Mouse (Mus musculus): Measurements from ENCODE around the gene Rufy1. TPM values are rescaled to one million over a fixed set of nuclear protein-coding genes. Genes with fewer than 3 reads are reported as not detected.

The Rufy1 gene
- polyA plus RNA-seq, 1 experiment from 2014 or later: 21.1 TPM

- 0 out of 2 replicates have a peak, but pooled peaks cover under 1% of the 10 kb centered on the region for H3K27me3 ChIP-seq (ENCODE audit: low read depth, poor library complexity, severe bottlenecking)
- DNase-seq (ENCODE audit: low spot score): no peak
- 80% methylated on average over 2 of the region's 2 CpGs for WGBS
- H3K36me3 ChIP-seq: no peaks in the 10 kb centered on the region
- H3K9me3 ChIP-seq (replicated peaks): no peaks in the 10 kb centered on the region
- H3K4me3 ChIP-seq: no peak overlapping the region
- H3K27ac ChIP-seq (replicated peaks): no peak overlapping the region
- H3K4me1 ChIP-seq: no peaks in the 10 kb centered on the region
Measured at GRCm38 (mm10) chr11:50352177-50352576, 78.7 kb downstream of the Rufy1 start.

DNA sequence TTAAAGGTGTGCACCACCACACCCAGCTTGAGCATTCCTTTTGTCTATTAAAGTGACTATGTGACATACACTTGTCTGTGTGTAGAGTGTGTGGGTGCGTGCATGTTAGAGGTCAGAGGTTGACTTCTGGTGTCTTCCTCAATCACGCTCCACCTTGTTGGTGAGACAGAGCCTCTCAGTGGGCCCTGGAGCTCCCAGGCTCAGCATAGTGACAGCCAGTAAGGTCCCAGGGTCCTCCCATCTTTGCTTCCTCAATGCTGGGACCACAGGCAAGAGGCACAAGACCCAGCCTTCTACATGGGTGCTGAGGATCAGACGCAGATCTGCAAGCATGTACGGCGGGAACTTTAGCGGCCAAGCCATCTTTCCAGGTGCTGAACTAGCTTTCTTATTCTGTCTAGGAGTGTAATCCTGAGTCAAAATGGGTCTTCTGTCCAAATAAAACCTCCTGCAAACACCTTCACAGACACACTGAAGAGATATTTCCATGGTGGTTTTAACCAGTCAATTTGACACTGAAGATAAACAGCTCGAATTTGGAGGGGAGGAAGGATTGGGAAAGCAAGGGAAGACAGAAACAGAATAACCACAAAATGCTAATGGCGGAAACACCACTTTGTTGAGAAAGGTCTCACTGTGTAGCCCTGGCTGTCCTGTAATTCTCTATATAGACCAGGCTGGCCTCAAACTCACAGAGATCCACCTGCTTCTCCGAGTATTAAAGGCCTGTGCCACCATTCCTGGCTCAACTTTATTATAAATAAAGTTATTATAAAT is 84.5 kb downstream of the Rufy1 start:
- no peaks in the 10 kb centered on the region for H3K36me3 ChIP-seq
- H3K4me3 ChIP-seq: no peak overlapping the region
- H3K9me3 ChIP-seq (replicated peaks): no peaks in the 10 kb centered on the region
- 94% methylated on average over 9 of the region's 9 CpGs for WGBS
- no peaks in the 10 kb centered on the region for H3K4me1 ChIP-seq
- DNase-seq (ENCODE audit: low spot score): no peak
- no peak overlapping the region for H3K27ac ChIP-seq (replicated peaks)
- H3K27me3 ChIP-seq (ENCODE audit: low read depth, poor library complexity, severe bottlenecking): no peaks in the 10 kb centered on the region

DNA sequence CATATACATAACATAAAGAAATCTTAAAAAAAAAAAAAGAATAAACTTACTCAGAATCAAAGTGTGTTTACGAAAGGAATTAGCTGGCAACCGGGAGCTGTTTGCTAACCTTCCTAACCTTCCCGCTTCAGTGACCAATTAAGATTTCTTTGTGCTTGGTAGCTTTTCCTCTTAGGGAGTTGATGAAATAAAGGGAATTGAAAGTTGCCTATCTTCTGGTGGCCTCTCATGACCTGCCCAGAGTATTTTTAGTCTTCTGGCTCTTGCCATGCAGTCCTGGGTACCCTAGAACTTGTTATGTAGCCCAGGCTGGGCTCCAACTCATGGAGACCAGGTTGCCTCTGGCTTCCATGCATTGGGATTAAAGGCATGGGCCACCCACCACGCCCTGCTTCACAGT is 85.4 kb downstream of the Rufy1 start:
- 68% methylated on average over 4 of the region's 4 CpGs for WGBS
- H3K27me3 ChIP-seq (ENCODE audit: low read depth, poor library complexity, severe bottlenecking): no peaks in the 10 kb centered on the region
- H3K36me3 ChIP-seq: no peaks in the 10 kb centered on the region

More for the DNA sequence above, 85.4 kb downstream of the Rufy1 start:
- DNase-seq (ENCODE audit: low spot score): no peak
- no peaks in the 10 kb centered on the region for H3K4me1 ChIP-seq
- H3K9me3 ChIP-seq (replicated peaks): no peaks in the 10 kb centered on the region
- H3K27ac ChIP-seq (replicated peaks): no peak overlapping the region
- H3K4me3 ChIP-seq: no peak overlapping the region

MicroRNAs encoded within 50 kb of the gene (microRNA counts, 519-probe panel; counts per million panel counts)
- 5,871 counts per million, percentile 45 among the panel's probes with 10 or more counts for microRNA mmu-miR-804

Small RNA genes within 50 kb of the gene (microRNA-seq; reads per million reads assigned to microRNA genes)
- not detected for gene Mir804

Other genes with a start within 250 kb of the Rufy1 start
- 136 and 165 TPM in 2 replicates for gene Sqstm1, start 220.3 kb downstream of the Rufy1 start, polyA plus RNA-seq (2016; fragmentation: Nextera tagmentation; extraction: Ambion mirVana)
- gene Mgat4b, start 220.2 kb downstream of the Rufy1 start, polyA plus RNA-seq (2016; fragmentation: Nextera tagmentation; extraction: Ambion mirVana): 12.1 and 18.1 TPM in 2 replicates
- gene Ltc4s, start 192.5 kb downstream of the Rufy1 start, polyA plus RNA-seq (2016; fragmentation: Nextera tagmentation; extraction: Ambion mirVana): 0.75 and 1.2 TPM in 2 replicates
- 5.4 and 5.6 TPM in 2 replicates for gene Maml1, start 138.8 kb downstream of the Rufy1 start, polyA plus RNA-seq (2016; fragmentation: Nextera tagmentation; extraction: Ambion mirVana)
- gene Canx, start 105.5 kb downstream of the Rufy1 start, polyA plus RNA-seq (2016; fragmentation: Nextera tagmentation; extraction: Ambion mirVana): 324 and 343 TPM in 2 replicates
- gene Cby3, start 76.7 kb downstream of the Rufy1 start, polyA plus RNA-seq (2016; fragmentation: Nextera tagmentation; extraction: Ambion mirVana): 0.20 and 0.35 TPM in 2 replicates
- 612 and 627 TPM in 2 replicates for gene Hnrnph1, start 54.1 kb downstream of the Rufy1 start, polyA plus RNA-seq (2016; fragmentation: Nextera tagmentation; extraction: Ambion mirVana)
- 0.41 and 1.0 TPM in 2 replicates for gene Adamts2, start 171.0 kb upstream of the Rufy1 start, polyA plus RNA-seq (2016; fragmentation: Nextera tagmentation; extraction: Ambion mirVana)